Mouse (Mus musculus): Measurements from ENCODE around the gene Gm28051. TPM values are rescaled to one million over a fixed set of nuclear protein-coding genes. Genes with fewer than 3 reads are reported as not detected.
A peak's percentile ranks its signal among the peaks of the same experiment; 100 is the strongest.

Gm28051 gene
- polyA plus RNA-seq, 1 experiment from 2014 or later = not detected

- H3K36me3 ChIP-seq (ENCODE audit: insufficient read depth) = no peaks in the 10 kb centered on the region
- no peak for ATAC-seq (ENCODE audit: insufficient read depth)
- TF ChIP-seq CTCF (IDR thresholded peaks at IDR 0.05; ENCODE audit: low read depth) = no peak
These were observed 62.0 kb downstream of the Gm28051 start for GRCm38 (mm10) chr12:102695369-102696239.

GRCm38 (mm10) chr12:102691761-102692160, 65.8 kb downstream of the Gm28051 start:
- no peak overlapping the region for H3K27ac ChIP-seq (ENCODE audit: low read depth)
- WGBS = 58% methylated on average over 7 of the region's 7 CpGs

More at GRCm38 (mm10) chr12:102695369-102696239, 62.0 kb downstream of the Gm28051 start:
- no peak overlapping the region for H3K4me2 ChIP-seq
- H3K9ac ChIP-seq = no peak overlapping the region
- DNase-seq = no peak
- H3K27me3 ChIP-seq (ENCODE audit: insufficient read depth, low read length) = no peaks in the 10 kb centered on the region
- WGBS = 64% methylated on average over 18 of the region's 18 CpGs
- H3K4me1 ChIP-seq (ENCODE audit: insufficient read depth) = no peaks in the 10 kb centered on the region
- no peak overlapping the region for H3K4me3 ChIP-seq (ENCODE audit: low read depth, low read length)
- no peaks in the 10 kb centered on the region for H3K9me3 ChIP-seq (ENCODE audit: low read depth, low read length)
- no peak overlapping the region for H3K27ac ChIP-seq (ENCODE audit: low read depth)

GRCm38 (mm10) chr12:102691180-102691579, 66.4 kb downstream of the Gm28051 start:
- H3K27me3 ChIP-seq (ENCODE audit: insufficient read depth, low read length) = no peaks in the 10 kb centered on the region
- ATAC-seq (ENCODE audit: insufficient read depth) = no peak
- H3K27ac ChIP-seq (ENCODE audit: low read depth) = no peak overlapping the region
- DNase-seq = no peak
- no peaks in the 10 kb centered on the region for H3K4me1 ChIP-seq (ENCODE audit: insufficient read depth)
- no peak overlapping the region for H3K4me2 ChIP-seq
- 66% methylated on average over 11 of the region's 11 CpGs for WGBS
- H3K9ac ChIP-seq = no peak overlapping the region
- H3K36me3 ChIP-seq (ENCODE audit: insufficient read depth) = no peaks in the 10 kb centered on the region
- no peaks in the 10 kb centered on the region for H3K9me3 ChIP-seq (ENCODE audit: low read depth, low read length)
- no peak overlapping the region for H3K4me3 ChIP-seq (ENCODE audit: low read depth, low read length)
- no peak for TF ChIP-seq CTCF (IDR thresholded peaks at IDR 0.05; ENCODE audit: low read depth)

More at GRCm38 (mm10) chr12:102691761-102692160, 65.8 kb downstream of the Gm28051 start:
- H3K36me3 ChIP-seq (ENCODE audit: insufficient read depth) = no peaks in the 10 kb centered on the region
- H3K9me3 ChIP-seq (ENCODE audit: low read depth, low read length) = no peaks in the 10 kb centered on the region
- H3K9ac ChIP-seq = no peak overlapping the region
- no peak for ATAC-seq (ENCODE audit: insufficient read depth)
- H3K4me2 ChIP-seq = no peak overlapping the region
- DNase-seq = peak; percentile 20
- H3K4me1 ChIP-seq (ENCODE audit: insufficient read depth) = no peaks in the 10 kb centered on the region
- no peak overlapping the region for H3K4me3 ChIP-seq (ENCODE audit: low read depth, low read length)
- H3K27me3 ChIP-seq (ENCODE audit: insufficient read depth, low read length) = no peaks in the 10 kb centered on the region
- no peak for TF ChIP-seq CTCF (IDR thresholded peaks at IDR 0.05; ENCODE audit: low read depth)

- no peaks in the 10 kb centered on the region for H3K4me1 ChIP-seq (ENCODE audit: insufficient read depth)
- H3K36me3 ChIP-seq (ENCODE audit: insufficient read depth) = no peaks in the 10 kb centered on the region
- H3K27ac ChIP-seq (ENCODE audit: low read depth) = no peak overlapping the region
- H3K9ac ChIP-seq = no peak overlapping the region
- H3K4me3 ChIP-seq (ENCODE audit: low read depth, low read length) = no peak overlapping the region
- no peak overlapping the region for H3K4me2 ChIP-seq
- no peaks in the 10 kb centered on the region for H3K9me3 ChIP-seq (ENCODE audit: low read depth, low read length)
- WGBS = 75% methylated on average over 15 of the region's 15 CpGs
- no peaks in the 10 kb centered on the region for H3K27me3 ChIP-seq (ENCODE audit: insufficient read depth, low read length)
- no peak for TF ChIP-seq CTCF (IDR thresholded peaks at IDR 0.05; ENCODE audit: low read depth)
- DNase-seq = no peak
- no peak for ATAC-seq (ENCODE audit: insufficient read depth)
These were observed 67.6 kb downstream of the Gm28051 start for GRCm38 (mm10) chr12:102689773-102690563.

- 82% methylated on average over 5 of the region's 5 CpGs for WGBS
- Histone ChIP-seq H3K27me3 (ENCODE audit: insufficient read depth, low read length) (no peaks in the 10 kb centered on the region), H3K27ac (ENCODE audit: low read depth) (no peak overlapping the region), H3K9ac (no peak overlapping the region), H3K4me1 (ENCODE audit: insufficient read depth) (no peaks in the 10 kb centered on the region), H3K9me3 (ENCODE audit: low read depth, low read length) (no peaks in the 10 kb centered on the region), H3K4me3 (ENCODE audit: low read depth, low read length) (no peak overlapping the region), H3K4me2 (no peak overlapping the region), H3K36me3 (ENCODE audit: insufficient read depth) (no peaks in the 10 kb centered on the region)
- no peak for TF ChIP-seq CTCF (IDR thresholded peaks at IDR 0.05; ENCODE audit: low read depth)
- ATAC-seq (ENCODE audit: insufficient read depth) (0 out of 2 replicates have a peak, but pooled peaks have one; percentile 32), DNase-seq (no peak)
These were observed 71.2 kb downstream of the Gm28051 start for GRCm38 (mm10) chr12:102686321-102686720.

- DNase-seq (no peak), ATAC-seq (ENCODE audit: insufficient read depth) (no peak)
- no peak overlapping the region for H3K4me2 ChIP-seq
- H3K27ac ChIP-seq (ENCODE audit: low read depth) = no peak overlapping the region
- no peaks in the 10 kb centered on the region for H3K27me3 ChIP-seq (ENCODE audit: insufficient read depth, low read length)
- WGBS = 24% methylated on average over 9 of the region's 9 CpGs
- TF ChIP-seq CTCF (IDR thresholded peaks at IDR 0.05; ENCODE audit: low read depth) = no peak
- no peaks in the 10 kb centered on the region for H3K9me3 ChIP-seq (ENCODE audit: low read depth, low read length)
- no peak overlapping the region for H3K4me3 ChIP-seq (ENCODE audit: low read depth, low read length)
- H3K9ac ChIP-seq = no peak overlapping the region; the same call in 1 of the 2 replicates
- no peaks in the 10 kb centered on the region for H3K36me3 ChIP-seq (ENCODE audit: insufficient read depth)
- H3K4me1 ChIP-seq (ENCODE audit: insufficient read depth) = no peaks in the 10 kb centered on the region
These were observed 72.0 kb downstream of the Gm28051 start for GRCm38 (mm10) chr12:102685523-102685931.
